Mouse (Mus musculus): ENCODE measurements around the gene Creb3l1. TPM values are rescaled to one million over a fixed set of nuclear protein-coding genes. Genes with fewer than 3 reads are reported as not detected.

Creb3l1 gene
- polyA plus RNA-seq, 3 experiments from 2014 or later: 0.92 to 1.7 (median 1.1) TPM

GRCm38 (mm10) chr2:91939303-91939935 lies 84.9 kb downstream of the Creb3l1 start:
- no peak for ATAC-seq

GRCm38 (mm10) chr2:91936154-91936553 lies 88.1 kb downstream of the Creb3l1 start:
- no peak for ATAC-seq

GRCm38 (mm10) chr2:91934826-91935525 lies 89.3 kb downstream of the Creb3l1 start:
- ATAC-seq: no peak

- ATAC-seq: no peak
These were observed 90.3 kb downstream of the Creb3l1 start for GRCm38 (mm10) chr2:91934016-91934415.

- no peak for ATAC-seq
These were observed 90.8 kb downstream of the Creb3l1 start for GRCm38 (mm10) chr2:91933471-91933870.

DNA sequence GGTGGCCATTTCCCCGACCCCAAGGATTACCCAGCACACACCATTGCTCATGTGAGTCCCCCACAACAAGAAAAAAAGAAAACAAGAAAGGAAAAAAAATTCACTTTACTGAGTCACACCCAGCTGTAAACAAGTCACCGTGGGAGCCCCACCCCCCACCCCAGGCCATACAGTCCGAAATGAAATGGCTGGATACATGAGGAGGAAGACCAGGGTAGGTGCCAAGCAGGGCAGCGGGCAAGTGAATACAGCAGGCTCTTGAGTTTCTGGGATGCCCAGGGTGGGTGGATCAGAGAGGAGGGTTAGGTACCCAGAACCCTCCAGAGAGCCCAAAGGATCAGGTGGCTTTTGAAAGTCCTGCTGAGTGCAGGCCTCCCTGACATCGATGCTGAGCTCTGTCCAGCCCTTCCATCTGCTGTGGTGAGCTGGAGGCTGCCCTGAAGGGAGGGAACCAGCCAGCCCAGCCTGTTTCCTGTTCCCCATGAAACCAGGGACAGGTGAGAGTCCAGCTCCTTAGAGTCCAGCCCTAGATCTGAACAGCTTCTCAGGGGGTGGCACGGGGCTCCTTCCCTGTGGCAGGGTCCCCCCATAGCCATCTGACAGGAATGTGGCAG lies 91.5 kb downstream of the Creb3l1 start:
- no peak for ATAC-seq

Other genes starting within 250 kb of the Creb3l1 start
- 1 to 10 TPM in 1 of 3 experiments, under 1 TPM in 1, not detected in 1; 0.23 to 1.9 TPM for gene Chrm4, start 97.3 kb downstream of the Creb3l1 start, polyA plus RNA-seq (2017; shearing (Covaris generic))
- gene Mdk, start 92.2 kb downstream of the Creb3l1 start, polyA plus RNA-seq (2017; shearing (Covaris generic)): 1 to 10 TPM; 1.5 to 2.2 (median 1.5) TPM
- gene Gm9821, start 78.8 kb downstream of the Creb3l1 start, polyA plus RNA-seq (2017; shearing (Covaris generic)): 1 to 10 TPM in 1 of 3 experiments, under 1 TPM in 2; 0.78 to 1.8 (median 0.83) TPM
- gene Dgkz, start 48.6 kb downstream of the Creb3l1 start, polyA plus RNA-seq (2017; shearing (Covaris generic)): 100 to 1,000 TPM in 2 of 3 experiments, 10 to 100 TPM in 1; 89.4 to 181 (median 130) TPM
- gene Phf21a, start 68.6 kb upstream of the Creb3l1 start, polyA plus RNA-seq (2017; shearing (Covaris generic)): 10 to 100 TPM; 44.3 to 68.5 (median 54.2) TPM